Mouse (Mus musculus) heart, postnatal 0 days (tissue): ENCODE data around the gene H2afx.

ENCODE experiments used
- CTCF ChIP-seq: IDR thresholded peaks from 2 replicates; pipeline ENCODE4 v1.5.1; 2016; ENCODE audit warnings: antibody characterized with exemption, control low read depth, low read depth
- EP300 ChIP-seq: IDR thresholded peaks from 2 replicates; pipeline ENCODE4 v1.6.1; 2016; ENCODE audit warnings: antibody characterized with exemption, low read depth

DNA sequence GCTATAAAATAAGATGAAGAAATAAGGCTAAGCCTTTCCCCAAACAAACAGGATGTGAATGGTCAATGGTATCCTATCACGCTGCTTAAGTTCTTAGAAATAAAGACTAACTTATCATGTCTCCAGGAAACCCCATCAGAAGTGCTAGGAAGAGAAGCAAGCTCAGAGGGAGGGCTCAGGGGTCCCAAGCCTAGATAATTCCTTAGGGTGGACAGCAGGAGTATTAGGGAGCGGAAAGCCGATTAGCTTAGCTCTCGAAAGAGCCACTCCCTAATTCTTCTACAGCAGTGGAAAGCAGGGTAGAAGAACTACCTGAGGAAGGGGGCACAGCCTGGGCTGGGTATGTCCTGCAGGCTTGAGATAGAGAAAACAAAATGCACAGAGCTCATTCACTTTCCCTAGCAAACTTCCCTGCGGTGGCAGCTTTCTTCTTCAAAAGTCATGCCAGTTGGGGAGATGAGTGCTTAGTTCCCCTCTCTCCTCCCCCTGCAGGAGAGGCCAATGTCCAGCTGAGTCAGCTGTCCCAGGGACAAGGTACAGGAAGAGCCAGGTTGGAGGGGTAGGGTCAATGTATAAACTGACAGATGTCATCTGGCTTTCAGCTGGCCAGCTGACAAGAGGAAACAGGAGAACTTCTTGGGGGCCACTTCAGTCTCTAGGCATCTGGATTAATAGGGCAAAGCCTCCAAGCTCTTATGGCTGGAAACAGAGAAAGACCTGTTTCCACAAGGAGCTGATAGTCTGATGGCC, 16.2 kb upstream of the H2afx start:
- TF ChIP-seq CTCF = no peak
- TF ChIP-seq EP300 = no peak
